Mouse (Mus musculus): ENCODE results near the gene Olfr308.
"Not testable (repeated sequence)": the region's sequence is repeated elsewhere in the genome, so short reads cannot be mapped to it uniquely, and the experiment has no call there.

Olfr308 gene

GRCm38 (mm10) chr7:86325530-86325929 lies at the start of gene Olfr308:
Olfr308 (minus strand) TSS chr7:86325630.
- no peak for DNase-seq (ENCODE audit: low spot score)

- no peak for DNase-seq (ENCODE audit: low spot score)
Observed at GRCm38 (mm10) chr7:86366828-86367227, 41.4 kb upstream of the Olfr308 start, which contains the start of gene Olfr305. Olfr305 (minus strand) TSS chr7:86366928.

GRCm38 (mm10) chr7:86346296-86346695 lies 20.9 kb upstream of the Olfr308 start:
- DNase-seq (ENCODE audit: low spot score) = not testable (repeated sequence)

DNA sequence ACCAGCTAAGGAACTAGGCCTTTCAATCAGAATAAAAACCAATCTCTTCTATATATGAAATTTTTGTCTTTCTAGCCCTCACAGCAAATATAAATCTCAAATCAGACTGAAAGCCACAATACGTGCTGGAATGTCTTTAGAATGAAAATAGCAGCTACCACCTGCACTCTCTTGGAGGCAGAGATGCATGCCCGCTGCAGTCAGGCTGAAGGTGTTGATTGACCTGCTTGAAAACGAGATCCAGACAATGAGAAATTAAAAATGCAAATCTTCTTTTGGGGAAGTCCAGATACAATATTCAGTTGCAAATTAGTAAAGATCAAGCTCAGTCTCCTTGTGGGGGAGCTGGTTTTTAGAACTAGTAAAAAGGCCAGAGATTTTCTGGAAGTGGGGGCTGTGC lies 18.8 kb upstream of the Olfr308 start:
- DNase-seq (ENCODE audit: low spot score) = no peak

- no peak for DNase-seq (ENCODE audit: low spot score)
Observed at GRCm38 (mm10) chr7:86342881-86343565, 17.6 kb upstream of the Olfr308 start.

- no peak for DNase-seq (ENCODE audit: low spot score)
Observed at GRCm38 (mm10) chr7:86337486-86337885, 12.1 kb upstream of the Olfr308 start, which contains the start of gene Olfr307. Olfr307 (minus strand) TSS chr7:86337586.

DNA sequence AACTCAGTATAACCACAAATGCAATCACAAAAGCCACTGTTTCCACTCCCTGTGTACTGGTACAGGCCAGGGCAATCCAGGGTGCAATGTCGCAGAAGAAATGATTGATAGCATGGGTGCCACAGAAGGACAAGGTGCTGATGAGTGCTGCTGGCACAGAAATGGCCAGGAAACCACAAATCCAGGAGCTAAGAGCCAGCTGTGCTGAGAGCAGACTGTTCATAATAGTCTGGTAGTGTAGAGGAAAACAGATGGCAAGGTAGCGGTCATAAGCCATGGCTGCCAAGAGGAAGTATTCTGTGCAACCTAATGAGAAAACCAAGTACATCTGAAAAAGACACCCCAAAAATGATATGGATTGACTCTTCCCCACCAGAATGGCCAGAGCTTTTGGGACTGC lies 4.1 kb downstream of the Olfr308 start:
- DNase-seq (ENCODE audit: low spot score) = no peak

GRCm38 (mm10) chr7:86313608-86314007 lies 11.8 kb downstream of the Olfr308 start, which contains the start of gene Olfr309:
Olfr309 (minus strand) TSS chr7:86313708.
- no peak for DNase-seq (ENCODE audit: low spot score)

DNA sequence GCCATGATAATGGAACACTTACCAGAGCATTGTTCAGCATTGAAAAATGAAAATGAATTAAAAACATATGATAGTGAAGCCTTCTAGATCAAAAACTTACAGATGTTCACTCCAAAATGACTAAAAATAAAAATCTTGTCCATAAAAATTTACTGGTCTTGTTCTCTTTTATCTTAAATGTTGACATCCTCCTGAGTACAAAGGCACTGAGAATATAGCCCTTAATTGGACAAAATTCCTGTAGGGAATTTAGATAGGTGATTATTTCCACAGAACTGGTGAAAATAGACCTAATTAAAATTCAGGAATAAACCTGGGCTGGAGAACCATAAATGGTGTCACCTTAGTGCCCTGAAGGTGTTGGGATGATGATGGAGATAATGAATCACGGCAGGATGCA lies 48.4 kb downstream of the Olfr308 start, which contains the start of gene Olfr310:
TSS of gene Olfr310 (minus strand) at position 101 of the 400 bp plus-strand sequence.
- DNase-seq (ENCODE audit: low spot score) = no peak
